Mouse (Mus musculus) megakaryocyte, embryonic 14.5 days (primary cell): ENCODE measurements around the gene Bmi1. TPM values are rescaled to one million over a fixed set of nuclear protein-coding genes. Genes with fewer than 3 reads are reported as not detected.

Experiments
- H3K27me3 ChIP-seq: replicated peaks from 2 replicates; pipeline ENCODE3; 2012; ENCODE audit warnings: inconsistent platforms
- H3K36me3 ChIP-seq: replicated peaks from 2 replicates; pipeline ENCODE3; 2012; ENCODE audit warnings: low read length, inconsistent platforms, mixed read lengths
- H3K4me1 ChIP-seq: 2 replicates; pipeline ENCODE4 v1.6.1; 2012; ENCODE audit warnings: inconsistent platforms
- H3K4me3 ChIP-seq: replicated peaks from 2 replicates; pipeline ENCODE3; 2012; ENCODE audit warnings: moderate library complexity, mild to moderate bottlenecking, inconsistent platforms
- H3K9me3 ChIP-seq: 2 replicates; pipeline ENCODE4 v1.6.1; 2012; ENCODE audit warnings: inconsistent platforms
- FLI1 ChIP-seq: IDR thresholded peaks from 2 replicates; pipeline ENCODE4 v1.6.1; 2012; ENCODE audit warnings: low read length, inconsistent platforms, mixed read lengths
- GATA1 ChIP-seq: IDR thresholded peaks from 3 replicates; pipeline ENCODE4 v1.6.1; 2012; ENCODE audit warnings: mixed read lengths, low read length, inconsistent platforms, borderline replicate concordance
- polyA plus RNA-seq: library from polyadenylated mRNA; stranded (reverse); fragments of >175 nt; gene quantifications from 2 replicates; pipeline ENCODE4 v1.2.3, GENCODE M21; 2012; ENCODE audit warnings: low replicate concordance; ENCODE audit not compliant: insufficient read depth

The Bmi1 gene
- polyA plus RNA-seq, 1 experiment = 5.1 TPM

- Histone ChIP-seq H3K27me3 (peaks cover 49% of the 10 kb centered on the region), H3K9me3 (no peaks in the 10 kb centered on the region), H3K4me1 (peaks cover 26% of the 10 kb centered on the region), H3K36me3 (peaks cover 24% of the 10 kb centered on the region), H3K4me3 (no peak overlapping the region)
- TF ChIP-seq FLI1 = no peak
- no peak for TF ChIP-seq GATA1
Measured at GRCm38 (mm10) chr2:18686826-18687519, 10.2 kb downstream of the Bmi1 start.

- H3K27me3 ChIP-seq = peaks cover 57% of the 10 kb centered on the region
Measured at GRCm38 (mm10) chr2:18687671-18688170, 10.9 kb downstream of the Bmi1 start.

GRCm38 (mm10) chr2:18688286-18688685 is 11.5 kb downstream of the Bmi1 start:
- peaks cover 10% of the 10 kb centered on the region for H3K36me3 ChIP-seq
- peaks cover 27% of the 10 kb centered on the region for H3K4me1 ChIP-seq
- H3K27me3 ChIP-seq = peaks cover 62% of the 10 kb centered on the region
- H3K9me3 ChIP-seq = no peaks in the 10 kb centered on the region
- TF ChIP-seq GATA1 (no peak), FLI1 (no peak)
- H3K4me3 ChIP-seq = peak overlapping the region; percentile 94

More at GRCm38 (mm10) chr2:18687671-18688170, 10.9 kb downstream of the Bmi1 start:
- Histone ChIP-seq H3K4me3 (no peak overlapping the region), H3K36me3 (peaks cover 16% of the 10 kb centered on the region), H3K4me1 (peaks cover 26% of the 10 kb centered on the region), H3K9me3 (no peaks in the 10 kb centered on the region)
- TF ChIP-seq GATA1 = no peak
- TF ChIP-seq FLI1 = no peak

GRCm38 (mm10) chr2:18688708-18689063 is 11.9 kb downstream of the Bmi1 start:
- Histone ChIP-seq H3K36me3 (peaks cover 6% of the 10 kb centered on the region), H3K27me3 (peaks cover 66% of the 10 kb centered on the region), H3K9me3 (no peaks in the 10 kb centered on the region), H3K4me1 (peaks cover 31% of the 10 kb centered on the region), H3K4me3 (peak overlapping the region; percentile 94)
- no peak for TF ChIP-seq GATA1
- no peak for TF ChIP-seq FLI1

- TF ChIP-seq FLI1 = no peak
- TF ChIP-seq GATA1 = no peak
- peaks cover 31% of the 10 kb centered on the region for H3K4me1 ChIP-seq
- H3K27me3 ChIP-seq = peaks cover 70% of the 10 kb centered on the region
- H3K9me3 ChIP-seq = no peaks in the 10 kb centered on the region
- H3K36me3 ChIP-seq = peaks cover under 1% of the 10 kb centered on the region
- H3K4me3 ChIP-seq = peak overlapping the region; percentile 94
Measured at GRCm38 (mm10) chr2:18689064-18689921, 12.5 kb downstream of the Bmi1 start.

GRCm38 (mm10) chr2:18690055-18690691 is 13.4 kb downstream of the Bmi1 start:
- peaks cover 37% of the 10 kb centered on the region for H3K4me1 ChIP-seq
- TF ChIP-seq GATA1 (no peak), FLI1 (no peak)
- peak overlapping the region; percentile 94 for H3K4me3 ChIP-seq
- H3K9me3 ChIP-seq = no peaks in the 10 kb centered on the region
- H3K27me3 ChIP-seq = peaks cover 78% of the 10 kb centered on the region
- H3K36me3 ChIP-seq = no peaks in the 10 kb centered on the region

GRCm38 (mm10) chr2:18690756-18691155 is 13.9 kb downstream of the Bmi1 start:
- TF ChIP-seq GATA1 (no peak), FLI1 (no peak)
- peaks cover 84% of the 10 kb centered on the region for H3K27me3 ChIP-seq
- no peaks in the 10 kb centered on the region for H3K36me3 ChIP-seq
- H3K4me3 ChIP-seq = no peak overlapping the region
- no peaks in the 10 kb centered on the region for H3K9me3 ChIP-seq
- H3K4me1 ChIP-seq = peaks cover 37% of the 10 kb centered on the region

GRCm38 (mm10) chr2:18692031-18692430 is 15.2 kb downstream of the Bmi1 start:
- H3K27me3 ChIP-seq = peaks cover 92% of the 10 kb centered on the region
- no peak overlapping the region for H3K4me3 ChIP-seq
- TF ChIP-seq GATA1 = no peak
- no peak for TF ChIP-seq FLI1
- no peaks in the 10 kb centered on the region for H3K36me3 ChIP-seq
- no peaks in the 10 kb centered on the region for H3K9me3 ChIP-seq
- H3K4me1 ChIP-seq = peaks cover 37% of the 10 kb centered on the region

GRCm38 (mm10) chr2:18692548-18692947 is 15.7 kb downstream of the Bmi1 start:
- H3K36me3 ChIP-seq = no peaks in the 10 kb centered on the region
- H3K4me1 ChIP-seq = peaks cover 37% of the 10 kb centered on the region
- H3K27me3 ChIP-seq = peaks cover 87% of the 10 kb centered on the region
- H3K4me3 ChIP-seq = no peak overlapping the region
- H3K9me3 ChIP-seq = no peaks in the 10 kb centered on the region
- no peak for TF ChIP-seq FLI1
- TF ChIP-seq GATA1 = no peak

- peaks cover 42% of the 10 kb centered on the region for H3K4me1 ChIP-seq
- peaks cover 88% of the 10 kb centered on the region for H3K27me3 ChIP-seq
- TF ChIP-seq GATA1 (no peak), FLI1 (no peak)
- H3K36me3 ChIP-seq = no peaks in the 10 kb centered on the region
- H3K9me3 ChIP-seq = no peaks in the 10 kb centered on the region
- peak overlapping the region; percentile 94 for H3K4me3 ChIP-seq
Measured at GRCm38 (mm10) chr2:18693491-18693870, 16.7 kb downstream of the Bmi1 start.
